Mouse (Mus musculus): ENCODE measurements around the gene Klk6. TPM values are rescaled to one million over a fixed set of nuclear protein-coding genes. Genes with fewer than 3 reads are reported as not detected.

Klk6 gene
- not detected for total RNA-seq (2023)

GRCm38 (mm10) chr7:43824199-43824598, at the start of gene Klk6:
TSS of gene Klk6 (plus strand) at chr7:43824499.

GRCm38 (mm10) chr7:43780746-43781145, 43.6 kb upstream of the Klk6 start, which contains the start of gene Klk10:
TSS of gene Klk10 (plus strand) at chr7:43781035.

GRCm38 (mm10) chr7:43791591-43791990, 32.7 kb upstream of the Klk6 start, which contains the start of gene Klk9:
TSS of gene Klk9 (plus strand) at chr7:43791891.

GRCm38 (mm10) chr7:43797333-43797769, 26.9 kb upstream of the Klk6 start, which contains the start of gene Klk8:
TSS of gene Klk8 (plus strand) at chr7:43797577.

GRCm38 (mm10) chr7:43810994-43811393, 13.3 kb upstream of the Klk6 start, which contains the start of gene Klk7:
TSS of gene Klk7 (plus strand) at chr7:43811294.

GRCm38 (mm10) chr7:43841701-43842100, 17.4 kb downstream of the Klk6 start, which contains the start of gene Klk5:
TSS of gene Klk5 (plus strand) at chr7:43841971.

GRCm38 (mm10) chr7:43880912-43881311, 56.6 kb downstream of the Klk6 start, which contains the start of gene Klk4:
TSS of gene Klk4 (plus strand) at chr7:43881160.

Other genes with a start within 250 kb of the Klk6 start
- 10 to 100 TPM; 10.5 to 10.7 TPM for gene Zfp719, start 244.9 kb upstream of the Klk6 start, total RNA-seq (2023)
- gene Zfp819, start 217.3 kb upstream of the Klk6 start, total RNA-seq (2023) = 1 to 10 TPM in 1 of 2 experiments, not detected in 1; 1.2 TPM
- gene Ceacam18, start 189.8 kb upstream of the Klk6 start, total RNA-seq (2023) = not detected
- gene Siglece, start 164.3 kb upstream of the Klk6 start, total RNA-seq (2023) = 100 to 1,000 TPM; 128 to 137 TPM
- 1 to 10 TPM; 6.9 to 7.3 TPM for gene Ctu1, start 152.5 kb upstream of the Klk6 start, total RNA-seq (2023)
- not detected for gene Klk14, start 134.1 kb upstream of the Klk6 start, total RNA-seq (2023)
- not detected for gene Klk13, start 111.9 kb upstream of the Klk6 start, total RNA-seq (2023)
- not detected for gene Klk12, start 55.6 kb upstream of the Klk6 start, total RNA-seq (2023)
- gene Klk11, start 49.9 kb upstream of the Klk6 start, total RNA-seq (2023) = not detected
- not detected for gene Klk10, start 43.5 kb upstream of the Klk6 start, total RNA-seq (2023)
- not detected for gene Klk9, start 32.6 kb upstream of the Klk6 start, total RNA-seq (2023)
- gene Klk8, start 26.9 kb upstream of the Klk6 start, total RNA-seq (2023) = 1 to 10 TPM; 4.9 to 5.3 TPM
- gene Klk7, start 13.2 kb upstream of the Klk6 start, total RNA-seq (2023) = not detected
- not detected for gene Klk5, start 17.5 kb downstream of the Klk6 start, total RNA-seq (2023)
- gene Klk4, start 56.7 kb downstream of the Klk6 start, total RNA-seq (2023) = not detected
- gene Klk15, start 109.2 kb downstream of the Klk6 start, total RNA-seq (2023) = not detected
- gene Klk1b8, start 126.2 kb downstream of the Klk6 start, total RNA-seq (2023) = not detected
- gene Klk1b1, start 142.3 kb downstream of the Klk6 start, total RNA-seq (2023) = not detected
- gene Klk1b9, start 151.6 kb downstream of the Klk6 start, total RNA-seq (2023) = not detected
- gene Klk1b11, start 171.4 kb downstream of the Klk6 start, total RNA-seq (2023) = not detected
- not detected for gene Klk1b26, start 187.7 kb downstream of the Klk6 start, total RNA-seq (2023)
- gene Klk1b27, start 227.8 kb downstream of the Klk6 start, total RNA-seq (2023) = not detected

All from monocyte, adult 59 days (primary cell).